Mouse (Mus musculus): Measurements from ENCODE around the gene Cep55. TPM values are rescaled to one million over a fixed set of nuclear protein-coding genes. Genes with fewer than 3 reads are reported as not detected.

Cep55 gene
- 1 to 10 TPM; 7.0 to 8.1 TPM for total RNA-seq (2021)
- long read RNA-seq, experiment 1, partial matches to known transcripts: 1 of 11 reads
- long read RNA-seq, experiment 1, other reads (novel, unspliced or antisense): 9 of 11 reads
- long read RNA-seq, experiment 2, partial matches to known transcripts: 0 of 8 reads
- long read RNA-seq, experiment 2, other reads (novel, unspliced or antisense): 7 of 8 reads

- peak; percentile 83 to 96 for DNase-seq (ENCODE audit: low spot score in 2 of 2)
Observed at GRCm38 (mm10) chr19:38054720-38055192, at the start of gene Cep55. Cep55 (plus strand) TSS chr19:38055011.

DNA sequence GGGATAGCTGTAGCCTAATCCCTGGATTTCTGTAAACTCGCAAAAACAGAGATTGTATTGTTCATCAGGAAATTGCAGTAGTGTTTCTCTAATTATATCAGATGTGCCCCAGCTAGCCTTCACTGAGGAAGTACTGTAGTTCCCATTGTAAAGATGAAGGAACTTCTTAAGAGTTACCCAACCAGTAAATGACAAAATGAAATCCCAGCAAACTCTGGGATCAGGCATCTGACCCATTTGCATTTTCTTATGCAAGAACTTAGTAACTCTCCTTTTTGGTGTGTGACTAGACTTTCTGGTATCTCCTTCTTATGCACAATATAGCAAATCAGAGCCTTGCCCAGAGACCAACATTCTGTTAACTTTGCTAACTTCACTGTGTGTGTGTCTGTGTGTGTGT, 43.4 kb upstream of the Cep55 start:
- DNase-seq (ENCODE audit: low spot score in 2 of 2): no peak

DNA sequence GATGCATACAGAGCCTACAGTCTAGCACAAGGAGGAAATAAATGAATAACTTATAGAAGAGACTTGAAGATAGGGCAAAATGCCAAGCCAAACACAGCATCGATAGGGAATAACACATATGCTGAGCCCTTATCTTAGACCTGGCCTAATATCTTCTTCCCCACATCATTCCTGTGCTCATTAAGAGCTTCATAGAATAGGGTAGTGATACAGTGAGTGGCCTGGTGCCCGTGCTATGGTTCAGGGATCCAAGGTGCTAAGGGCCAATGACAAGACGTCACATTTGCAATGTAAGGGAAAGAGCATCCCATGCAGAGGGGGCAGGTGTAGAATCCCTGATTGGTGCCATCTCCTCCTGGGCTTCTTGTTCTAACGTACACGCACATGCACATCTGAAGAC, 40.4 kb upstream of the Cep55 start:
- no peak for DNase-seq (ENCODE audit: low spot score in 2 of 2)

DNA sequence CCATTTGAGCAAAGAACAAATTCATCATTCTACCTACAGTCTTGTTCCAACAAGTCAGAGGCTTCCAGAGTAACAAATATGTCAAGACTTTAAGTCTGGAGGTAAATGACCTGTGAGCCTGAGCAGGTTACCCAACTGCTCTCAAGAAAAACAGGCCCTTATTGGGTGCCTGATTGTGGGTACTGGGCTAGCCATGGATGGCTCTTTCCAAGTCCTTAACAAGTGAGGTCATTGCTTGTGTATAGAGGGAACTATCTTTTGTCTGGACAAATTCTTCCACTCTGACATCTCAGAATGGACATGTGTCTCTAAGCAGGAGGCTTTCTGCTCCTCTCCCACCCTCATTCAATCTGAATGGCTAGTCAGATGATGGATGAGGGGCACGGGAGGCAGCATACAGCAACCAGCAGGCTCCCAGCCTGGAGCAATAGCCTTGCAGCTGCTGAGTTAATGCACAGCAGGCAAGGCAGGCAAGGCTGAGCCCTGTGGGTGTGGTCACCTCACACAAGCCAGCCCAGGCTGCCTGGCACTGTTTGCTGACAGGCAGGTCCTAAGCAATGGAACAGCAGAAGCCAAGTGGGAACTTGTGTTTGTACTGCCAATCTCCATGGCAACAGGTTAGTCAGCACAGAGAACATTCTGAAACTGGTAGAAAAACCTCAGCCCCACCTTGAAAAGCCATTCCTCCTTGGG, 39.5 kb upstream of the Cep55 start:
- peak; percentile 28 to 59 for DNase-seq (ENCODE audit: low spot score in 2 of 2)

DNA sequence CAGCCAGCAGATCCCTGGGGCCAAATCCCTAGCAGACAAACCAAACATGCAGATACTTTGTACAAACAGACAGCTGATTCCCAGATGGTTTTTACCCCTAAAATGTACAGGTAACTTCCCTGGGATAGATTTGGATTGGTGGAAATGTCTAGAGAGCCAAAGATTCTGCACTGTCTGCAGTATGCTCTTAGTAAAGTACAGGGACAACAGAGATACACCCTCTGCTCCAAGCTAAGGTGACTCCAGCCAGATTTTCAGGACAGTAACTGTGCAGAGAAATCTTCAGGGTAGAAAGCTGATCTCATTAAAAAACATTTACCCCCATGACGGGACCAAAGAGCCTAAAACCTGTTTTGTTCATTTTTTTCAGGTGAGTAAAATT, 38.9 kb upstream of the Cep55 start:
- DNase-seq (ENCODE audit: low spot score in 2 of 2): no peak

DNA sequence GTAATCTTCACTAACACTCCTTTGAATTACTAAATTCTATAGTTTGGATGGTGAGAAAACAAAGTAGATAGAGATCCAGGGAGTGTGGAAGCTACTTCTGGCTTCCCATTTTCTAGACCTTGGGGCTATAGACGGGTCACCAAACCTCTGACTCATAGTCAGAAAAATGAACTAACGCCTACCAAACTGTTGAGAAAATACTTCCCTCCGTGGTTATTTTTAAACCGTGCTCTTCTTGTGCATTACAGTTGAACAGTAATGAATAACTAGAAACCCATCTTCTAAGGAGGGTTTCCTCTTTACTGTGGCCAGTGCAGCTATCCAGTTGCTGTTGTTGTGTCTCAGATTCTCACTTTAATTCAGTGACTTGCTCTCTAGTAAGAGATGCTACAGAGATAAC, 32.1 kb upstream of the Cep55 start:
- DNase-seq (ENCODE audit: low spot score in 2 of 2): no peak

DNA sequence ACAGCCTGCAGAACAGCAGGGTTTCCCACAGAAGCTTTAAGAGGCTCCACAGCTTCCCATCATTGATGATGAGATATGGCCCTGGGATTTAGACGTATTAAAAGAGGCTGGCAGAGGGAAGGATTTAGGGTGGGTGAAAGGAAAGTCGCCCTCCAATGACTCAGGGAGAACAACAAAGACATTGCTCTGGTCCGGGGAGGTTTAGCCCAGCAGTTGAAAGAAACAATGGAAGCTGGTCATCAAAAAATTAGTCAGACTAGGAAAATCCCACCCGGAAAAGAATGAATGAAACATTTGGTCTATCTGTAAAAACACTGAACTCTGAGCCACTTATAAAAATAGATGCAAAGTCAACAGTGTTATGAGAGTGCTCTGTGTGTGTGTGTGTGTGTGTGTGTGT, 31.2 kb upstream of the Cep55 start:
- no peak for DNase-seq (ENCODE audit: low spot score in 2 of 2)

- no peak for DNase-seq (ENCODE audit: low spot score in 2 of 2)
Observed at GRCm38 (mm10) chr19:38025254-38026041, 29.4 kb upstream of the Cep55 start.

GRCm38 (mm10) chr19:38026211-38026624, 28.6 kb upstream of the Cep55 start:
- no peak for DNase-seq (ENCODE audit: low spot score in 2 of 2)

GRCm38 (mm10) chr19:38027389-38027788, 27.4 kb upstream of the Cep55 start:
- no peak for DNase-seq (ENCODE audit: low spot score in 2 of 2)

GRCm38 (mm10) chr19:38027881-38028521, 26.8 kb upstream of the Cep55 start:
- no peak for DNase-seq (ENCODE audit: low spot score in 2 of 2)

- DNase-seq (ENCODE audit: low spot score in 2 of 2): no peak
Observed at GRCm38 (mm10) chr19:38029292-38029691, 25.5 kb upstream of the Cep55 start.

DNA sequence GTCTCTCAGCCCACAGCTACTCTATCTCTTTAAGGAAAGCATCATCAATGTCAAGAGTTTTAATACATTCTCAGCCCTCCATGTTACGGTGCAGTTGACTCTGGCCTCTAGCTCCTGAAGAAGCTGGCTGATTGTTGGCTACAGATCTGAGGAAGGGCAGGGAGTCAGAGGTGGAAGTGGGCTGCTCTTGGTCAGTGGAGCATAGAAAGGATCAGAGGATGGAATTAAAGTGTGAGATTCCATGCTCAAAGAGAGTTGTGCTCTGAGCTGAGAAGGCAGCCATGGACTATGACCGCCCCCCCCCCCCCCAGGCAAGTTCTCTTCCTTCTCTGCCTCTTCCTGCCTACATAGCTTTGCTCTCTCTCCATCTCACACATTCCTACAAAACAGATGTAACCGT, 24.9 kb upstream of the Cep55 start:
- no peak for DNase-seq (ENCODE audit: low spot score in 2 of 2)

DNA sequence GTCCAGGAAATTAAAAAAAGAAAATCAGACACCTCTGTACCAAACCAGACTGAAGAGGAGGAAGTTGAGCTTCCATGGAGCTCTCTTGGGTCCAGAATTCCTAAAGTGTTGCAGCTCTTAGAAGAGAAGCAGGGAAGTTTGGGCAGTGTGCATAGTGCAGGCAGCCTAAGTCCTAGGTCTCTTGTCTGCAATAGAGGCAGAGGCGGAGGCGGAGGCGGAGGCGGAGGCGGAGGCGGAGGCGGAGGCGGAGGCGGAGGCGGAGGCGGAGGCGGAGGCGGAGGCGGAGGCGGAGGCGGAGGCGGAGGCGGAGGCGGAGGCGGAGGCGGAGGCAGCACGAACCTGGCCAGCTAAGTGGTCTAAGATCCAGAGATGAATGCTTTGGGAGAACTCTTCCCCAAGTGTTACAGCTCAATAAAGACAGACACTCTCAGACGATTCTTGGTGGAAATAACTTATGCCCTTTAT, 24.1 kb upstream of the Cep55 start:
- DNase-seq (ENCODE audit: low spot score in 2 of 2): peak; percentile 23 to 58

DNA sequence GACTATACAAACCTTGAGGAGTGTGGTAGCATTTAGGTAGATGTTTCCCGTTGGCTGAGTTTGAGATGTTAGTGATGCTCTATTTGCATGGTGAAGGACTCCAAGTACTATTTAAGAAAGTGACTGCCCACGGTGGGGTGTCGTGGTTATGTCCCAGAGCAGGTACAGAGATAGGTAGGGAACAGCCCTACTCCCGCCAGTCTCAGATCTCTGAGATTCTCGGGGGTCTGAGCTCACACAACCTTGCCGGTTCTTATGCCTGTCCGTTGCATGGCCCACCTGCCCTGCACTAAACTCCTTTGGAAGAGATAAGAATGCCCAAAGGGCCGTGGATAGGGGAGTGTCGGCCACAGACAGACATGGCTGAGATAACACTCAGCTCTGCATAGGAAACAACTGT, 23.7 kb upstream of the Cep55 start:
- DNase-seq (ENCODE audit: low spot score in 2 of 2): no peak

GRCm38 (mm10) chr19:38032993-38033734, 21.6 kb upstream of the Cep55 start:
- DNase-seq (ENCODE audit: low spot score in 2 of 2): no peak

- no peak for DNase-seq (ENCODE audit: low spot score in 2 of 2)
Observed at GRCm38 (mm10) chr19:38033735-38034057, 21.1 kb upstream of the Cep55 start.

DNA sequence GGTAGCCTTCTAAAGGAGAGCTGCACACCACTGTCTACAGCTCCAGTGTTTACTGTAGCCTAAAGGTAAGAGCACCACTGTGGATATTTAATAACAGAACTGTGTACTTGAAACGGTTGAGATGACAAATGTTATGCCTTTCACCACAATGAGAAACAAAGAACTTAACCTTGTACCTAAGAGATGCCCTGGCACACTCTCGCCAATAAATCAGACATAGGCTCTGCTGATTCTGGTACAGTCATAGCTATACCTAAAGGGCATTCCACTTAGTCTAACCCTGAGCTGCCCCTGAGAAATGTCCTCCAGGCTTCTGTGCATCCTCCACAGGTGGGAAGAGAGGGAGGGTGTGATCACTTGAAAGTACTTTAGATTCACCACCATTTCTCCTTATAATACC, 20.1 kb upstream of the Cep55 start:
- DNase-seq (ENCODE audit: low spot score in 2 of 2): no peak

DNA sequence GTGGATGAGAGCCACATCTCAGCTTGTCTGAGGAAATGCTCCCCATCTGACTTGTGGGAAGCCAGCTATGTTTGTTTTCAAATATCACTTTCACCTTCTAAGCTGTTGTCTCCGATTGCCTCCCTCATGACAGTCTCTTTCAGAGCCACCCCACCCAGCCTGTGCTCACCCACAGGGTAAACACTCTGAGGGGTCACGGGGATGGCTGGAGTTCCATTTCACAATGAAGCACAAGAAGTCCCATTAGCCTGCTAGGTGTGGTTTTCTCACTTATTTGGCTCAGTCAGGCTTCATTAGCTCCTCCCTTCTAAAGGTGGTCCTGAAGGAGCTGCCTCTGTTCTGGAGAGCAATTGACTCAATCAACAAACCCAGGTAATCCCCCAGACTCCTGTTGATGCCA, 19.0 kb upstream of the Cep55 start:
- DNase-seq (ENCODE audit: low spot score in 2 of 2): no peak

DNA sequence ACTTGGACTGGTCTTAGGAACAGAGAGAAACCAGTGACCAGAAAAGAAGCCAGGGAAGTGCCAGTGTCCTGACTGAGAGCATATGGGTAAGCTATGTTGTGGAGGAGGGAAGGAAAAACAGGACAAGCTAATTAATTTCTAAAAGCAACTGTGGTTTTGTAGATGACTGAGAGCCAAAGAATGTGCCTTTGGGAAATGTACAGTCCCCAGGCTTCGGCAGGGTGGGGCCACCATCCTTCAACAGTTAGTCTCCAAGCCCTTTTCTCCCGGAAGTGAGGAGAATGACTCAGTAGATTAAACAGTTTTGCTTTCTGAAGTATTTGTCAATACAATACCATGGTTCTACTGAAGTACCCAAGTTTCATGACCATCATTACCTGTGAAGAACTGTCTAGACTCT, 16.5 kb upstream of the Cep55 start:
- DNase-seq (ENCODE audit: low spot score in 2 of 2): no peak

DNA sequence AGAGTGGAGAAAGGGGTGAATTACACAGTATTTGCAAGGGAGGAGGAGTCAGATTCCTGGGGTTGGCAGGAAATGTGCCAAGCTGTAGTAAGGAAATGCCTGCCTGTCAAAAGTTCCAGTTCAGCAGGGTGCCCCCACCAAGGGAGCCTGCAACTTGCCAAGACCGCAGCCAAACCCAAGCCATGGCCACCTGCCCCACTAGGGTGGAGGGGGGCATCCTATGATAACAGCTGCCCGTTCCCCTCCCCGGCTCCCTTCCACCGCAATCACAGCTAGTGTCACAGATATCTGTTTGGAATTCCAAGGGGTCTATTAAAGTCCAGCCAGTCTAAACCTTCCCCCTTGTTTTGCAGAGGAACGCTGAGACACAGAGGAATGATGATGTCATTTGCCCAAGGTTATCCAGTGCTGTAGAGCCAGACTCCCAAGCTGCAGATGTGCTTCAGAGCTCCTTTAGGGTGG, 12.5 kb upstream of the Cep55 start:
- peak in 1 of 2 experiments; percentile 29 for DNase-seq (ENCODE audit: low spot score in 2 of 2)

Measured in gastrocnemius, postnatal 4 days (tissue).